ENCODE assay signal across 12 mouse cellular contexts in the genomic region with DNA sequence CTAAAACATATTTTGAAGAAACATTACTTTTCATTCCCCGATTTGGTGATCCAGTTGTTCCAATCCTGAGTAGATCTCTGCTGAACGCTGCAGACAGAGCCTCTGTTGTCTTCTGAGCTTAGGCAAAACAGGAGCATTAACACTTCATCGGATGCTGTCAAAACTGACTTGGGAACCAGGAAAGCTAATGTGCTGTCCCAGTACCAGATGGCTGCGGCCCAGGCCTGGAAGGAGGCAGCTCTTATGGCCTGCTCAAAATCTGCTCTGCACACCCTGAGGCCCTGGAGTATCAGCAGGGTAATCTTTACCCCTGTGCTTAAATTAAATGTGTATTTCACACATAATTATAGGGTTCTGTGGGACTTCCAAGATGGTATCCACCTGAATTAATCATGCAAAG.
DNase-seq lines count a peak whose midpoint lies in the region; ATAC-seq and TF ChIP-seq lines count a peak whose summit lies in the region.
"Had no signal": no experiment of that assay in that cellular context is flagged by ENCODE, and none has a peak within 500 bp of the region (broad histone marks: within the 10 kb centered on the region; RNA-seq: fewer than 3 reads in every experiment).

No protein-coding gene starts in this region.

- H3K9ac ChIP-seq in hindbrain, embryonic 11.5 days (ENCODE audit: low read depth, low read length), result no peak overlapping the region
- no peak overlapping the region for H3K9ac ChIP-seq in hindbrain, embryonic 13.5 days
- H3K9ac ChIP-seq: neural tube, embryonic 12.5 days had no signal

- no peaks in the 10 kb centered on the region for H3K27me3 ChIP-seq in hindbrain, embryonic 11.5 days (ENCODE audit: control insufficient read depth, insufficient read depth, low read length)
- H3K27me3 ChIP-seq in hindbrain, embryonic 13.5 days, result no peaks in the 10 kb centered on the region
- H3K27me3 ChIP-seq: megakaryocyte, embryonic 14.5 days; neural tube, embryonic 12.5 days had no signal

- no peak overlapping the region for H3K4me2 ChIP-seq in hindbrain, embryonic 11.5 days (replicated peaks; ENCODE audit: low read depth, low read length)
- H3K4me2 ChIP-seq in hindbrain, embryonic 13.5 days, result no peak overlapping the region
- H3K4me2 ChIP-seq: neural tube, embryonic 12.5 days had no signal

- H3K9me3 ChIP-seq in hindbrain, embryonic 11.5 days (ENCODE audit: control insufficient read depth, low read length), result no peaks in the 10 kb centered on the region
- H3K9me3 ChIP-seq in hindbrain, embryonic 13.5 days, result no peaks in the 10 kb centered on the region
- H3K9me3 ChIP-seq: hindbrain, embryonic 10.5 days; megakaryocyte, embryonic 14.5 days; neural tube, embryonic 12.5 days had no signal

- no peaks in the 10 kb centered on the region for H3K4me1 ChIP-seq in hindbrain, embryonic 11.5 days (replicated peaks; ENCODE audit: control insufficient read depth, insufficient read depth, low read length)
- H3K4me1 ChIP-seq in hindbrain, embryonic 13.5 days (replicated peaks), result peaks cover 17% of the 10 kb centered on the region; the same call in 1 of the 2 replicates
- H3K4me1 ChIP-seq: megakaryocyte, embryonic 14.5 days; neural tube, embryonic 12.5 days had no signal

- TF ChIP-seq CTCF in brain, embryonic 14.5 days (IDR thresholded peaks at IDR 0.05; ENCODE audit: borderline replicate concordance, extremely low read depth, insufficient read depth, insufficient read length), result no peak

- no peak overlapping the region for H3K27ac ChIP-seq in hindbrain, embryonic 11.5 days (ENCODE audit: low read depth, low read length)
- H3K27ac ChIP-seq in hindbrain, embryonic 13.5 days, result no peak overlapping the region
- H3K27ac ChIP-seq: hindbrain, embryonic 10.5 days; neural tube, embryonic 12.5 days had no signal

- H3K4me3 ChIP-seq in hindbrain, embryonic 11.5 days (ENCODE audit: low read depth, low read length), result no peak overlapping the region
- no peak overlapping the region for H3K4me3 ChIP-seq in hindbrain, embryonic 13.5 days
- H3K4me3 ChIP-seq: hindbrain, embryonic 10.5 days; megakaryocyte, embryonic 14.5 days; neural tube, embryonic 12.5 days had no signal

- ATAC-seq in hindbrain, embryonic 11.5 days (ENCODE audit: low FRiP score), result no peak
- ATAC-seq in hindbrain, embryonic 13.5 days (ENCODE audit: low FRiP score), result no peak

- H3K36me3 ChIP-seq in hindbrain, embryonic 11.5 days (ENCODE audit: control insufficient read depth, insufficient read depth, low read length), result no peaks in the 10 kb centered on the region
- no peaks in the 10 kb centered on the region for H3K36me3 ChIP-seq in hindbrain, embryonic 13.5 days
- H3K36me3 ChIP-seq: hindbrain, embryonic 10.5 days; neural tube, embryonic 12.5 days had no signal

- WGBS in hindbrain, embryonic 11.5 days, result 61% methylated on average over 4 of the region's 4 CpGs
- WGBS in hindbrain, embryonic 13.5 days, result 64% methylated on average over 4 of the region's 4 CpGs

- DNase-seq in hindbrain, embryonic 11.5 days (ENCODE audit: low spot score), result peak; percentile 10
- DNase-seq in brain, embryonic 14.5 days (ENCODE audit: low read depth), result peak; percentile 80
- peak; percentile 88 to 93 for DNase-seq in cerebellum, postnatal 10 days
- DNase-seq in gastrocnemius, postnatal 25 days, result peak; percentile 25
- DNase-seq in thymus, postnatal 36 days, result no peak
- DNase-seq in urinary bladder, adult 2 months (ENCODE audit: low spot score), result no peak
- DNase-seq: adrenal gland, postnatal 14 days; right cerebral cortex, postnatal 25 days had no signal

- TF ChIP-seq POLR2A in brain, embryonic 14.5 days (IDR thresholded peaks at IDR 0.05; ENCODE audit: borderline replicate concordance, extremely low read depth, insufficient read depth, insufficient read length, poor library complexity, severe bottlenecking), result no peak

Comparison
In these comparisons a context has a peak if more than half of its experiments do, and no peak if none do; other contexts are left out.
1. DNase-seq: peak in hindbrain, embryonic 11.5 days (single experiment), brain, embryonic 14.5 days (single experiment), cerebellum, postnatal 10 days (2 of 2) and gastrocnemius, postnatal 25 days (single experiment); none in thymus, postnatal 36 days (0 of 2) and urinary bladder, adult 2 months (single experiment).